Mouse (Mus musculus): ENCODE data around the gene Cdh23. TPM values are rescaled to one million over a fixed set of nuclear protein-coding genes. Genes with fewer than 3 reads are reported as not detected.

The Cdh23 gene
- polyA plus RNA-seq, 1 experiment from 2014 or later = 2.7 TPM

GRCm38 (mm10) chr10:60660986-60661385, 35.3 kb downstream of the Cdh23 start:
- Histone ChIP-seq H3K36me3 (ENCODE audit: control insufficient read depth, insufficient read depth) (no peaks in the 10 kb centered on the region), H3K4me1 (replicated peaks; ENCODE audit: control insufficient read depth, insufficient read depth, low read length) (no peaks in the 10 kb centered on the region), H3K4me3 (replicated peaks; ENCODE audit: low read length) (no peak overlapping the region), H3K4me2 (ENCODE audit: low read length) (no peak overlapping the region), H3K9ac (replicated peaks; ENCODE audit: low read depth, low read length) (no peak overlapping the region), H3K27ac (ENCODE audit: low read length) (no peak overlapping the region), H3K9me3 (ENCODE audit: control insufficient read depth, low read length) (no peaks in the 10 kb centered on the region), H3K27me3 (replicated peaks; ENCODE audit: control insufficient read depth, insufficient read depth, low read length) (no peaks in the 10 kb centered on the region)
- WGBS = 77% methylated on average over 9 of the region's 9 CpGs
- ATAC-seq = no peak

DNA sequence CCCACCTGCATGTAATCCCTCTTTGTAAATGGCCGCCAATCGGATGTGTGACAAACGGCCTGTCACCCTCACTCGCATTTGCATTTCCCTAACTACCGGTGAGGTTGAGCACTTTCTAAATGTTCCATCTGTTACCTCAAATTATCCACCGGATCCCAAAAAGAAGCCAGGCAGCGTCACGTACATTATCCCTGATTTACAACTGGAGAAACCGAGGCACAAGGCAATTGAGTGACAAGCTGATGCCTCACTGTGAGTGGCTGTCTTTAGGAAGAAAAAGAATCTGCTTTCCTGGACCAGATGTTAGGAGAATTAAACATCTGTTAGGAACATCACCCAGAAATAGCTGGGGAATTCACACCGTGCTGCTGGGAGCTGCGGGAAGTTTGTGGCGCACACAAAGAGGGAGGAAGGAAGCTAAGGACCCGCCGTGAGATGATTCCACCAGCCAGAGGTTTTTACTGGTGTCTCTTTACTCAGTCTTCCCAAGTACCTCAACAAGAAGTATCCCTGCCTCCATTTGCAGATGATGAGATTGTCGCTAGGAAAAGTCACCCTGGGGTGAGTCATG, 36.8 kb downstream of the Cdh23 start:
- Histone ChIP-seq H3K4me2 (ENCODE audit: low read length) (no peak overlapping the region), H3K27me3 (replicated peaks; ENCODE audit: control insufficient read depth, insufficient read depth, low read length) (no peaks in the 10 kb centered on the region), H3K9ac (replicated peaks; ENCODE audit: low read depth, low read length) (no peak overlapping the region), H3K4me1 (replicated peaks; ENCODE audit: control insufficient read depth, insufficient read depth, low read length) (no peaks in the 10 kb centered on the region), H3K27ac (ENCODE audit: low read length) (no peak overlapping the region), H3K9me3 (ENCODE audit: control insufficient read depth, low read length) (no peaks in the 10 kb centered on the region), H3K36me3 (ENCODE audit: control insufficient read depth, insufficient read depth) (no peaks in the 10 kb centered on the region), H3K4me3 (replicated peaks; ENCODE audit: low read length) (no peak overlapping the region)
- no peak for ATAC-seq
- WGBS = 79% methylated on average over 15 of the region's 15 CpGs

DNA sequence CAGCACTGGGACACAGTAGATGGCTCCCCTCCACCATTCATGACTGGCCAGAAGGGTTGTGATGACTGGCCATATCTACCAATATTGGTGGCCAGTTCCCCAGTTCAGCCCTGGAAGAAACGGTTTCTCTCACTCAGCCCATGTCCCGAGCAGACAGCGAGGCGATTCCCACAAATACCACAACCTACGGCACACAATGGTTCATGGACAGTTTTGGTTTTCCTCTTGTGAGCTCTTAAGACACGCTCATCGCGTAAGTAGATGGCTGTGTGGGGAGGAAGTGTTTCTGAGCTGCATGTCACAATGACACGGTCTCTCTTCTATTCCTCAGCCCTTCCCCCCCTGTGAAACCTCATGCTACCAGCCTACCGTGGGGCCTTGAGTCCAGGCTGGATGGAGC, 38.1 kb downstream of the Cdh23 start:
- ATAC-seq = no peak
- WGBS = 90% methylated on average over 10 of the region's 10 CpGs

GRCm38 (mm10) chr10:60653675-60654074, 42.6 kb downstream of the Cdh23 start:
- H3K27me3 ChIP-seq (replicated peaks; ENCODE audit: control insufficient read depth, insufficient read depth, low read length) = no peaks in the 10 kb centered on the region
- no peaks in the 10 kb centered on the region for H3K9me3 ChIP-seq (ENCODE audit: control insufficient read depth, low read length)
- no peak overlapping the region for H3K4me3 ChIP-seq (replicated peaks; ENCODE audit: low read length)
- H3K36me3 ChIP-seq (ENCODE audit: control insufficient read depth, insufficient read depth) = no peaks in the 10 kb centered on the region
- no peaks in the 10 kb centered on the region for H3K4me1 ChIP-seq (replicated peaks; ENCODE audit: control insufficient read depth, insufficient read depth, low read length)
- WGBS = 89% methylated on average over 4 of the region's 4 CpGs
- no peak overlapping the region for H3K27ac ChIP-seq (ENCODE audit: low read length)
- H3K9ac ChIP-seq (replicated peaks; ENCODE audit: low read depth, low read length) = no peak overlapping the region
- no peak for ATAC-seq
- H3K4me2 ChIP-seq (ENCODE audit: low read length) = no peak overlapping the region

More for the DNA sequence above, 38.1 kb downstream of the Cdh23 start:
- no peak overlapping the region for H3K4me2 ChIP-seq (ENCODE audit: low read length)
- H3K27ac ChIP-seq (ENCODE audit: low read length) = no peak overlapping the region
- H3K9me3 ChIP-seq (ENCODE audit: control insufficient read depth, low read length) = no peaks in the 10 kb centered on the region
- no peaks in the 10 kb centered on the region for H3K27me3 ChIP-seq (replicated peaks; ENCODE audit: control insufficient read depth, insufficient read depth, low read length)
- H3K4me3 ChIP-seq (replicated peaks; ENCODE audit: low read length) = no peak overlapping the region
- H3K4me1 ChIP-seq (replicated peaks; ENCODE audit: control insufficient read depth, insufficient read depth, low read length) = no peaks in the 10 kb centered on the region
- no peak overlapping the region for H3K9ac ChIP-seq (replicated peaks; ENCODE audit: low read depth, low read length)
- H3K36me3 ChIP-seq (ENCODE audit: control insufficient read depth, insufficient read depth) = no peaks in the 10 kb centered on the region

DNA sequence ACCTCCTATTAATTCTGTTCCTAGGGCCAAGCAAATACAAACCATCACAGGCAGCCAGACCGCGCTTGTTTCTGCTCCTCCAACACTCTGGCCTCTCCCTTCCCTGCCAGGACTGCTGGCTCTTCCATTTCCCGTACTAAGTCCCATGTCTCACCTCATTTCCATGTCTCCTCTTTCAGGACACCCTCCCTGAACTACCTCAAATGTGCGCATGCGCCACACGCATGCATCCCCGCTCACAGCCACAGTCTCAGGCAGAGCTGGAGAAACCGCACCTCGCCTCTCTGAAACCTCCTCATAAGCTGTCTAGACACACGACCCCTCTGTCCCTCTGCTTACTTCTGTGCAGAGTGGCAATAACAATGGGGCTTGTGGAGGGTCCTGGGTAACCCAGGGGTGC, 43.2 kb downstream of the Cdh23 start:
- H3K36me3 ChIP-seq (ENCODE audit: control insufficient read depth, insufficient read depth) = no peaks in the 10 kb centered on the region
- whole genome bisulfite sequencing = 89% methylated on average over 10 of the region's 10 CpGs
- no peak for ATAC-seq
- H3K27me3 ChIP-seq (replicated peaks; ENCODE audit: control insufficient read depth, insufficient read depth, low read length) = no peaks in the 10 kb centered on the region
- no peak overlapping the region for H3K27ac ChIP-seq (ENCODE audit: low read length)
- H3K9me3 ChIP-seq (ENCODE audit: control insufficient read depth, low read length) = no peaks in the 10 kb centered on the region
- no peaks in the 10 kb centered on the region for H3K4me1 ChIP-seq (replicated peaks; ENCODE audit: control insufficient read depth, insufficient read depth, low read length)
- no peak overlapping the region for H3K4me2 ChIP-seq (ENCODE audit: low read length)
- no peak overlapping the region for H3K4me3 ChIP-seq (replicated peaks; ENCODE audit: low read length)
- no peak overlapping the region for H3K9ac ChIP-seq (replicated peaks; ENCODE audit: low read depth, low read length)

- Histone ChIP-seq H3K4me3 (replicated peaks; ENCODE audit: low read length) (no peak overlapping the region), H3K9me3 (ENCODE audit: control insufficient read depth, low read length) (no peaks in the 10 kb centered on the region), H3K27ac (ENCODE audit: low read length) (no peak overlapping the region), H3K4me2 (ENCODE audit: low read length) (no peak overlapping the region), H3K9ac (replicated peaks; ENCODE audit: low read depth, low read length) (no peak overlapping the region), H3K4me1 (replicated peaks; ENCODE audit: control insufficient read depth, insufficient read depth, low read length) (no peaks in the 10 kb centered on the region), H3K27me3 (replicated peaks; ENCODE audit: control insufficient read depth, insufficient read depth, low read length) (no peaks in the 10 kb centered on the region), H3K36me3 (ENCODE audit: control insufficient read depth, insufficient read depth) (no peaks in the 10 kb centered on the region)
- 67% methylated on average over 14 of the region's 14 CpGs for WGBS
- no peak for ATAC-seq
Measured at GRCm38 (mm10) chr10:60644079-60644641, 52.1 kb downstream of the Cdh23 start.

DNA sequence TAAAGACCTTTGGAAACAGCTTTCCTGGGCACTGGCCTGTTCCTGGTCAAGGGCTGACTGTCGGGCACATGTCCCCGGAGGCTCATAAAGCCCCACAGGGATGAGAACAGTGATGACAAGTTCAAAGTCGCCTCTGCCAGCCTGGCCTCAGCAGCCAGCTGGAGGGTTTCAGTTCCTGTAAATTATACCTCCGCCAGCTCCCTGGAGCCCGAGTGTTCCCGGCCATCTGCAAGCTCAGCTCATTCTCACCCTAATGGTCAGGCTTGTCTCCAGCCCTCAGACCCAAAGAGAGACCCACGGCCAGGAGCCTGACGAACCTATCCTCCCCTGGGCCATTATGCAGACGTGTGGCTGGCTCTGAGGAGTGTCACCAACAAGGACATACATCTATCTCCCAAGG, 57.0 kb downstream of the Cdh23 start:
- Histone ChIP-seq H3K9me3 (ENCODE audit: control insufficient read depth, low read length) (no peaks in the 10 kb centered on the region), H3K36me3 (ENCODE audit: control insufficient read depth, insufficient read depth) (no peaks in the 10 kb centered on the region)

GRCm38 (mm10) chr10:60635568-60636295, 60.6 kb downstream of the Cdh23 start:
- Histone ChIP-seq H3K4me2 (ENCODE audit: low read length) (no peak overlapping the region), H3K9ac (replicated peaks; ENCODE audit: low read depth, low read length) (no peak overlapping the region), H3K4me1 (replicated peaks; ENCODE audit: control insufficient read depth, insufficient read depth, low read length) (peaks cover 3% of the 10 kb centered on the region; the same call in 1 of the 2 replicates), H3K4me3 (replicated peaks; ENCODE audit: low read length) (no peak overlapping the region), H3K36me3 (ENCODE audit: control insufficient read depth, insufficient read depth) (no peaks in the 10 kb centered on the region), H3K9me3 (ENCODE audit: control insufficient read depth, low read length) (no peaks in the 10 kb centered on the region), H3K27ac (ENCODE audit: low read length) (no peak overlapping the region), H3K27me3 (replicated peaks; ENCODE audit: control insufficient read depth, insufficient read depth, low read length) (no peaks in the 10 kb centered on the region)
- no peak for ATAC-seq
- WGBS = 30% methylated on average over 13 of the region's 13 CpGs

More for the DNA sequence above, 57.0 kb downstream of the Cdh23 start:
- Histone ChIP-seq H3K4me1 (replicated peaks; ENCODE audit: control insufficient read depth, insufficient read depth, low read length) (peaks cover under 1% of the 10 kb centered on the region; the same call in 1 of the 2 replicates), H3K9ac (replicated peaks; ENCODE audit: low read depth, low read length) (no peak overlapping the region), H3K4me3 (replicated peaks; ENCODE audit: low read length) (no peak overlapping the region), H3K4me2 (ENCODE audit: low read length) (no peak overlapping the region), H3K27ac (ENCODE audit: low read length) (no peak overlapping the region), H3K27me3 (replicated peaks; ENCODE audit: control insufficient read depth, insufficient read depth, low read length) (no peaks in the 10 kb centered on the region)
- WGBS = 76% methylated on average over 9 of the region's 9 CpGs
- ATAC-seq = no peak

DNA sequence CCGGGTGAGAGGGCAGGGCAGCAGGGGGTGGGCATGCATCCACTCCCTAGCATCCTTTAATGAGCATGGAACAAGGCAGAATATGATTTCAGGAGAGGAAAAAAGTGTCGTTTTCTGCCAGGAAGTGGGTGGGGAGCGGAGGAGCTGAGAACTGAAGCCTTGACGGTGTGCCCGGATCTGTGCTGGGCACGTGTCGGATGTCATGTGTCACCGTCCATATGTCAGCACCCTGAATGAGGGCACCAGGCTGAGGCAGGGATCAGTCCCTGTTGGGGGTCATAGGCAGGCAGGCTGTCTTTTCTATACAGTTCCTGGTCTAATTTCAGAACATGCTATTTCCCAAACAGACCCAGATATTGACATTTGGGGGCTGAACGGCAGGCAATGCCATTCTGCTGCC, 61.9 kb downstream of the Cdh23 start:
- peaks cover 3% of the 10 kb centered on the region; the same call in 1 of the 2 replicates for H3K4me1 ChIP-seq (replicated peaks; ENCODE audit: control insufficient read depth, insufficient read depth, low read length)
- H3K4me2 ChIP-seq (ENCODE audit: low read length) = no peak overlapping the region
- no peaks in the 10 kb centered on the region for H3K36me3 ChIP-seq (ENCODE audit: control insufficient read depth, insufficient read depth)
- H3K4me3 ChIP-seq (replicated peaks; ENCODE audit: low read length) = no peak overlapping the region
- no peak overlapping the region for H3K27ac ChIP-seq (ENCODE audit: low read length)
- peaks cover 6% of the 10 kb centered on the region for H3K9me3 ChIP-seq (ENCODE audit: control insufficient read depth, low read length)
- no peaks in the 10 kb centered on the region for H3K27me3 ChIP-seq (replicated peaks; ENCODE audit: control insufficient read depth, insufficient read depth, low read length)
- no peak overlapping the region for H3K9ac ChIP-seq (replicated peaks; ENCODE audit: low read depth, low read length)
- peak; percentile 52; the same call in 1 of the 2 replicates for ATAC-seq
- 74% methylated on average over 9 of the region's 9 CpGs for WGBS
